Mouse (Mus musculus) kidney, embryonic 15.5 days (tissue): ENCODE results near the gene Bicc1. TPM values are rescaled to one million over a fixed set of nuclear protein-coding genes. Genes with fewer than 3 reads are reported as not detected.

ENCODE experiments used
- ATAC-seq: fragments of 200-750 bp; cut with Nextera tagmentation; replicated peaks from 2 replicates; pipeline ENCODE4 v1.8.0; 2017; ENCODE audit warnings: moderate TSS enrichment; ENCODE audit not compliant: low FRiP score
- H3K27ac ChIP-seq: fragments of 300-500 bp; sonication (generic); 2 replicates; pipeline ENCODE4 v1.5.1; 2015; ENCODE audit warnings: mild to moderate bottlenecking, inconsistent platforms
- H3K27me3 ChIP-seq: fragments of 300-500 bp; sonication (generic); 2 replicates; pipeline ENCODE4 v1.6.1; 2015; ENCODE audit warnings: inconsistent platforms
- H3K36me3 ChIP-seq: fragments of 300-500 bp; sonication (generic); 2 replicates; pipeline ENCODE4 v1.6.1; 2015; ENCODE audit warnings: inconsistent platforms
- H3K4me1 ChIP-seq: fragments of 300-500 bp; sonication (generic); 2 replicates; pipeline ENCODE4 v1.6.1; 2015; ENCODE audit warnings: inconsistent platforms
- H3K4me2 ChIP-seq: fragments of 300-500 bp; sonication (generic); 2 replicates; pipeline ENCODE4 v1.6.1; 2015; ENCODE audit warnings: moderate library complexity, mild to moderate bottlenecking, inconsistent platforms
- H3K4me3 ChIP-seq: fragments of 300-500 bp; sonication (generic); replicated peaks from 2 replicates; pipeline ENCODE4 v1.5.1; 2015; ENCODE audit warnings: mild to moderate bottlenecking, inconsistent platforms
- H3K9ac ChIP-seq: fragments of 300-500 bp; sonication (generic); 2 replicates; pipeline ENCODE4 v1.6.1; 2015; ENCODE audit warnings: mild to moderate bottlenecking, inconsistent platforms
- H3K9me3 ChIP-seq: fragments of 300-500 bp; sonication (generic); replicated peaks from 2 replicates; pipeline ENCODE4 v1.6.1; 2016; ENCODE audit warnings: inconsistent platforms
- WGBS: fragments of 180-500 bp; shearing (Covaris S2); methylation state at CpG from one replicate; pipeline ENCODE4 v1.1.7; 2015; ENCODE audit warnings: mixed read lengths; 5-methylcytosine and 5-hydroxymethylcytosine counted together
- polyA plus RNA-seq: library from polyadenylated mRNA; unstranded; fragments of >200 nt; fragmentation: Nextera tagmentation; extraction: Ambion mirVana; gene quantifications from 2 replicates; pipeline ENCODE4 v1.2.1, GENCODE M21; 2015

Bicc1 gene
- polyA plus RNA-seq, 1 experiment from 2014 or later: 40.3 TPM

- WGBS: 79% methylated on average over 4 of the region's 4 CpGs
- Histone ChIP-seq H3K27me3 (no peaks in the 10 kb centered on the region), H3K36me3 (no peaks in the 10 kb centered on the region), H3K4me1 (0 out of 2 replicates have a peak, but pooled peaks cover 5% of the 10 kb centered on the region), H3K4me2 (no peak overlapping the region), H3K27ac (no peak overlapping the region), H3K9me3 (no peaks in the 10 kb centered on the region), H3K4me3 (no peak overlapping the region), H3K9ac (no peak overlapping the region)
- ATAC-seq: no peak
Measured at GRCm38 (mm10) chr10:71181931-71182330, 22.4 kb upstream of the Bicc1 start.

- H3K27me3 ChIP-seq: no peaks in the 10 kb centered on the region
- no peak overlapping the region for H3K4me3 ChIP-seq
- no peak overlapping the region for H3K9ac ChIP-seq
- H3K36me3 ChIP-seq: no peaks in the 10 kb centered on the region
- no peak overlapping the region for H3K4me2 ChIP-seq
- ATAC-seq: no peak
- 69% methylated on average over 2 of the region's 2 CpGs for WGBS
- H3K4me1 ChIP-seq: 0 out of 2 replicates have a peak, but pooled peaks cover 5% of the 10 kb centered on the region
- H3K9me3 ChIP-seq: no peaks in the 10 kb centered on the region
- H3K27ac ChIP-seq: no peak overlapping the region
Measured at GRCm38 (mm10) chr10:71181091-71181490, 21.6 kb upstream of the Bicc1 start.

- 0 out of 2 replicates have a peak, but pooled peaks cover 5% of the 10 kb centered on the region for H3K4me1 ChIP-seq
- H3K9ac ChIP-seq: no peak overlapping the region
- no peak for ATAC-seq
- 76% methylated on average over 2 of the region's 2 CpGs for WGBS
- H3K36me3 ChIP-seq: no peaks in the 10 kb centered on the region
- no peaks in the 10 kb centered on the region for H3K27me3 ChIP-seq
- no peak overlapping the region for H3K27ac ChIP-seq
- H3K9me3 ChIP-seq: no peaks in the 10 kb centered on the region
- H3K4me3 ChIP-seq: no peak overlapping the region
- no peak overlapping the region for H3K4me2 ChIP-seq
Measured at GRCm38 (mm10) chr10:71180057-71180456, 20.6 kb upstream of the Bicc1 start.

GRCm38 (mm10) chr10:71177201-71177600 lies 17.7 kb upstream of the Bicc1 start:
- no peaks in the 10 kb centered on the region for H3K9me3 ChIP-seq
- no peaks in the 10 kb centered on the region for H3K27me3 ChIP-seq
- no peak overlapping the region for H3K4me3 ChIP-seq
- H3K4me1 ChIP-seq: no peaks in the 10 kb centered on the region
- WGBS: 73% methylated on average over 7 of the region's 7 CpGs
- no peak overlapping the region for H3K9ac ChIP-seq
- H3K27ac ChIP-seq: no peak overlapping the region
- no peak for ATAC-seq
- H3K4me2 ChIP-seq: no peak overlapping the region
- no peaks in the 10 kb centered on the region for H3K36me3 ChIP-seq

GRCm38 (mm10) chr10:71176341-71176740 lies 16.8 kb upstream of the Bicc1 start:
- ATAC-seq: no peak
- no peaks in the 10 kb centered on the region for H3K27me3 ChIP-seq
- no peak overlapping the region for H3K4me2 ChIP-seq
- H3K4me1 ChIP-seq: no peaks in the 10 kb centered on the region
- no peak overlapping the region for H3K27ac ChIP-seq
- H3K9me3 ChIP-seq: no peaks in the 10 kb centered on the region
- no peak overlapping the region for H3K9ac ChIP-seq
- no peak overlapping the region for H3K4me3 ChIP-seq
- H3K36me3 ChIP-seq: no peaks in the 10 kb centered on the region
- WGBS: 75% methylated on average over 8 of the region's 8 CpGs

GRCm38 (mm10) chr10:71175280-71175679 lies 15.8 kb upstream of the Bicc1 start:
- H3K9ac ChIP-seq: no peak overlapping the region
- no peak overlapping the region for H3K4me2 ChIP-seq
- no peak overlapping the region for H3K27ac ChIP-seq
- 94% methylated on average over 15 of the region's 15 CpGs for WGBS
- no peaks in the 10 kb centered on the region for H3K9me3 ChIP-seq
- H3K27me3 ChIP-seq: no peaks in the 10 kb centered on the region
- no peaks in the 10 kb centered on the region for H3K4me1 ChIP-seq
- no peak for ATAC-seq
- no peaks in the 10 kb centered on the region for H3K36me3 ChIP-seq
- no peak overlapping the region for H3K4me3 ChIP-seq

- Histone ChIP-seq H3K27me3 (no peaks in the 10 kb centered on the region), H3K36me3 (no peaks in the 10 kb centered on the region), H3K4me2 (no peak overlapping the region), H3K27ac (no peak overlapping the region), H3K9ac (no peak overlapping the region), H3K4me3 (no peak overlapping the region), H3K4me1 (no peaks in the 10 kb centered on the region), H3K9me3 (no peaks in the 10 kb centered on the region)
- WGBS: 98% methylated on average over 1 of the region's 1 CpGs
- ATAC-seq: no peak
Measured at GRCm38 (mm10) chr10:71171414-71171813, 11.9 kb upstream of the Bicc1 start.

GRCm38 (mm10) chr10:71170771-71171170 lies 11.3 kb upstream of the Bicc1 start:
- WGBS: 80% methylated on average over 5 of the region's 5 CpGs
- Histone ChIP-seq H3K4me3 (no peak overlapping the region), H3K9ac (no peak overlapping the region), H3K9me3 (no peaks in the 10 kb centered on the region), H3K4me1 (no peaks in the 10 kb centered on the region), H3K27me3 (no peaks in the 10 kb centered on the region), H3K4me2 (no peak overlapping the region), H3K36me3 (no peaks in the 10 kb centered on the region), H3K27ac (no peak overlapping the region)
- no peak for ATAC-seq

- ATAC-seq: no peak
- Histone ChIP-seq H3K9me3 (no peaks in the 10 kb centered on the region), H3K4me1 (no peaks in the 10 kb centered on the region), H3K4me3 (no peak overlapping the region), H3K9ac (no peak overlapping the region), H3K27me3 (no peaks in the 10 kb centered on the region), H3K27ac (no peak overlapping the region), H3K36me3 (no peaks in the 10 kb centered on the region), H3K4me2 (no peak overlapping the region)
- 85% methylated on average over 10 of the region's 10 CpGs for WGBS
Measured at GRCm38 (mm10) chr10:71169811-71170210, 10.3 kb upstream of the Bicc1 start.

- Histone ChIP-seq H3K9ac (no peak overlapping the region), H3K4me2 (no peak overlapping the region), H3K4me3 (no peak overlapping the region), H3K27ac (no peak overlapping the region), H3K27me3 (no peaks in the 10 kb centered on the region), H3K36me3 (no peaks in the 10 kb centered on the region), H3K4me1 (no peaks in the 10 kb centered on the region), H3K9me3 (no peaks in the 10 kb centered on the region)
- WGBS: 58% methylated on average over 4 of the region's 4 CpGs
- no peak for ATAC-seq
Measured at GRCm38 (mm10) chr10:71169171-71169570, 9.7 kb upstream of the Bicc1 start.

GRCm38 (mm10) chr10:71160449-71160848 lies 949 bp upstream of the Bicc1 start:
- Histone ChIP-seq H3K27me3 (0 out of 2 replicates have a peak, but pooled peaks cover 8% of the 10 kb centered on the region), H3K4me1 (peaks cover 28% of the 10 kb centered on the region), H3K36me3 (no peaks in the 10 kb centered on the region), H3K4me3 (no peak overlapping the region; the same call in 1 of the 2 replicates), H3K4me2 (peak overlapping the region; percentile 87; the same call in 1 of the 2 replicates), H3K27ac (0 out of 2 replicates have a peak overlapping the region, but pooled peaks have one; percentile 65), H3K9me3 (no peaks in the 10 kb centered on the region), H3K9ac (no peak overlapping the region)
- ATAC-seq: no peak
- 87% methylated on average over 12 of the region's 12 CpGs for WGBS

- peak overlapping the region; percentile 88 for H3K9ac ChIP-seq
- no peaks in the 10 kb centered on the region for H3K9me3 ChIP-seq
- H3K4me2 ChIP-seq: peak overlapping the region; percentile 87
- WGBS: under 1% methylated on average over 64 of the region's 65 CpGs
- 0 out of 2 replicates have a peak, but pooled peaks cover 8% of the 10 kb centered on the region for H3K27me3 ChIP-seq
- ATAC-seq: peak; percentile 90
- H3K27ac ChIP-seq: peak overlapping the region; percentile 92
- H3K4me1 ChIP-seq: peaks cover 35% of the 10 kb centered on the region
- peak overlapping the region; percentile 82 for H3K4me3 ChIP-seq
- no peaks in the 10 kb centered on the region for H3K36me3 ChIP-seq
Measured at GRCm38 (mm10) chr10:71158940-71159675, 392 bp downstream of the Bicc1 start.
